Mouse (Mus musculus) kidney, adult 9 months (tissue): ENCODE measurements around the gene D430019H16Rik.

Source experiments
- DNase-seq: peaks from one replicate; pipeline ENCODE4 v3.0.0; 2022

Gene D430019H16Rik

DNA sequence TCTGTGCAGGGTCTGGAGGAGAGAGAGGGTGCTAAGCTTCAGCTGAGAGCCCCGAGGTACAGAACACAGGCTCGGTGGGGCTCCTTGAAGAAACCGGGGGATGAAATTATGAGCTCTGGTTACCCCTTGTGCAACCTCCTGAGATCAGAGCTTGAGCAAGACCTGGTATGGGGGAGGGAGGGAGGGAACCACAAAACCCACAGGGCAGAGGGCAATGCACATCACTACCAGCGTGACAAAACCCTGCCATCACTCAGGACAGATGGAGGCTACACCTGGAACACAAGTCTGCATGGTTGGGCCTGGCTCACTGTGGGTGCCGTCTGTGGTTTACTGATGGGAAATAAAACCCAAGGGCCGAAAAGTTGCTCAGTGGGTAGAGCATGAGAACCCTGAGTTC, 37.1 kb downstream of the D430019H16Rik start:
- no peak for DNase-seq

- DNase-seq, result no peak
Measured at GRCm38 (mm10) chr12:105494796-105495195, 41.1 kb downstream of the D430019H16Rik start.

DNA sequence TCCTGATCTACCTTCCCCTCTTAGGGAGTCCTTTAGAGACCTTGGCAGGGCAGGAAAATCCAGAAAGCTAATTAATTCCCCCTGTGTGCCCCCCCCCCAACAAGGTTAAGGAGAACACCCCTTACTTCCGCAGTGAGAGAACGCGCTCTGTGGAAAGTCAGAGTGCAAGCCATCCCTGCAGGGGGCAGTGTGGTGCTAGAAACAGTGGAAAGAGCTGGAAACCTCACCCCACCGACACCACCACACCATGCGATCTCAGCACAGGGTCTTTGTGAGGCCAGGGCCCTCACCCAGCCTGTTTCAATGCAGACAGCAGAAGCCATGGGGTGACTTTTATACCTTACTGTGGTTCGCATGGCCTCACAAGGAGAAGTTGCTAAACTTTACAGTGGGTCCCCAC, 44.2 kb downstream of the D430019H16Rik start:
- peak; percentile 86 for DNase-seq

DNA sequence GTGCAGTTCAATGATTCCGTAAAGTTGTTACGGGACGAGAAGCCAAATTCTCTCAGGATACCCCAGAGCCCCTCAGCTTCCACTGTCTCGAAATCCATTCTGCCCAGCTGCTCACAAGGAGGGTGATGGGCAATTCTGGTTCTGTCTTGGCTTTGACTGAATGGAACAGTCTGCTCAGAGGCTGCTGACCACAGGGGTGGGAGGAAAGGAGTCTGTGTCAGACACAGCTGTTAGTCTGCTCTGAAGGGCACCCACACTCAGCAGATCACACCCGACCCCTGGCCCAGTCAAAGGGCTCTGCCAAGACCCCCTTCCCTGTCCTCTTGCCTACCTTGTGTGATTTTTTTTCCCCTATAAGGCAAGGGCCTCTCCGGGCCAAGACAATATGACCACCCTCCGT, 44.8 kb downstream of the D430019H16Rik start:
- DNase-seq, result no peak

- no peak for DNase-seq
Measured at GRCm38 (mm10) chr12:105498842-105499241, 45.2 kb downstream of the D430019H16Rik start.

GRCm38 (mm10) chr12:105500940-105501339, 47.3 kb downstream of the D430019H16Rik start:
- DNase-seq, result peak; percentile 73

DNA sequence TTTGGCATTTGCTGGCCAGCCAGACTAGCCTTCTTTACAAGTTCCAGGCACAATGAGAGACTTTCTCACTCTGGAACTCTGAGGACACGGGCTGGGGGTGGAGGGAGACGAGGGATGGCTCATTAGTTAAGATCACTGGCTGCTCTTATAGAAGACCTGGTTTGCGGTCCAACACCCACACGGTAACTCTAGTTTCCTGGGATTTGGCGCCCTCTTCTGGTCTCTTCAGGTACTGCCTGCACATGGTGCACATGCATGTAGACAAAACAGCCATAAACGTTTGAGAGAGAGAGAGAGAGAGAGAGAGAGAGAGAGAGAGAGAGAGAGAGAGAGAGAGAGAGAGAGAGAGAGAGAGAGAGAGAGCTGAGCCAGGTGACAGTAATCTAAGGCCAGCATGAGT, 51.1 kb downstream of the D430019H16Rik start:
- no peak for DNase-seq

DNA sequence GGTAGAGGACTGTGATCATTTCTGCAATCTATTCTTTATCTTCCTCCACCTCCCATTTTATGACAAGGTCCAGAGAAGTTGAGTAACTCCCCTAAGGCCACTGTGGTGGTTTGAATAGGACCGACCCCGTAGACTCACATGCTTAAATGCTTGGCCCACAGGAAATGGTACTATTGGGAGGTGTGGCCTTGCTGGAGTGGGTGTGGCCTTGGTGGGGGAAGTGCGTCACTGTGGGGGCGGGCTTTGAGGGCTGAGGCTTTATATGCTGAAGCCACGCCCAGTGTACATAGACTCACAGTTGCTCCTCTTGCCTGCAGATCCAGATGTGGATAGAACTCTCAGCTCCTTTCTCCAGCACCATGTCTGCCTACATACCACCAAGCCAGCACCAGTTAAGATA, 57.5 kb downstream of the D430019H16Rik start:
- DNase-seq, result no peak

DNA sequence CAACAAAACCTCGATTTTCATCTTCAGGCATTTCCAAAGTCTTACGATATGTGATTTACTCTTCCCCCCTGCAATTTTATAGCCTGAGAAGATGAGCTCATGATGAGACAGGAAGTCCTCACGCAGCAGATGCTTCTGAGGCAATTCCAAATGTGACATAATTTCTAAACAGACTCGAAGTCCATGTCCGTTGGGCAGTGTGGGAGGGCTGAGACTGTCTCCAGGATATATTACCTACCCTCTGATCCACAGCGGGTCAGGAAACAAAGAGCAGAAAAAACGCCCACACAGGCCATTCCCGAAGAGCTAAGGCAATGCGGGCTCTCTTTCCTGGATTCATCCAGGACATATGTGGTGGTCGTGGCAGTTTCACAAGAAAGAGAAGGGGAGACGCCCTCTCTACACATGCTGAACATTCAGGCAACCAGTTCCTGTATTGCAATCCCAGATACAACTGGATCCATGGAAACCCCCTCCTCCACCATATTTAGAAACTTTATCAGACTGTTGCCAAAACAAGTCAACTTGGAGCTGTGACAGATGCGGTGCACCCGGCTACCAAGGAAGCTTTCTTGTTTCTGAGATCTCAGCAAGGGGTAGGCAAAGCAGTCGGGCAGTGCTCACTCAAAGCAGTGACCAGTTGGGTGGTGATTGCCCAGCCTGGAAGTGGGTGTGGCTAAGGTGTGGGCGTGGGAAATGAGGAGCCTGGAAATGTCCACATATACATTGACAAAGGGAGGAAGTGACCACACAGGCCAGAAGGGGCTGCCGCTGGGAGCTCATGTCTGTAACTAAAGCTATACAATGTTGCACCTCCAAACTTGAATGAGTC, 58.2 kb downstream of the D430019H16Rik start:
- no peak for DNase-seq

DNA sequence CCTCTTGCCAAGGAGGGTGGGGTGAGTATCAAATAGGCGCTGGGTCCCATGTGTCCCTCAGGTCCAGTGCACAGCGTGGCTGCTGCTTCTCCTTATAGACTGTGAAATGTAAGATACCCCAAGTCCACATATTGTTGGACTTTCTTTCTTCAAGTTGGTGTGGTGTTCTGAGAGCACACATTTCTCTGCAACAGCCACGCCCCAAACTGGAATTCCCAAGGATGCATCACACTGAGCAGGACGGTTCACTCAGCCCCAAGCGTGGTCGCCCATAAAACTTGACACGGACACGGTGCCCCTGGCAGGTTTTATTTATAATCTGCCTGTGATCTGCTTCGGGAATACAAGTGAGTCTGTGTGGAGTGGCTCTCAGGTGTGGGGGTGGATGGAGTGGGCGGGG, 60.5 kb downstream of the D430019H16Rik start:
- DNase-seq, result no peak

- peak; percentile 51 for DNase-seq
Measured at GRCm38 (mm10) chr12:105517026-105517675, 63.5 kb downstream of the D430019H16Rik start.

- no peak for DNase-seq
Measured at GRCm38 (mm10) chr12:105519851-105520250, 66.2 kb downstream of the D430019H16Rik start.

- no peak for DNase-seq
Measured at GRCm38 (mm10) chr12:105521170-105521762, 67.6 kb downstream of the D430019H16Rik start.

GRCm38 (mm10) chr12:105523737-105524136, 70.1 kb downstream of the D430019H16Rik start:
- DNase-seq, result peak; percentile 27

- no peak for DNase-seq
Measured at GRCm38 (mm10) chr12:105526186-105526585, 72.5 kb downstream of the D430019H16Rik start.

DNA sequence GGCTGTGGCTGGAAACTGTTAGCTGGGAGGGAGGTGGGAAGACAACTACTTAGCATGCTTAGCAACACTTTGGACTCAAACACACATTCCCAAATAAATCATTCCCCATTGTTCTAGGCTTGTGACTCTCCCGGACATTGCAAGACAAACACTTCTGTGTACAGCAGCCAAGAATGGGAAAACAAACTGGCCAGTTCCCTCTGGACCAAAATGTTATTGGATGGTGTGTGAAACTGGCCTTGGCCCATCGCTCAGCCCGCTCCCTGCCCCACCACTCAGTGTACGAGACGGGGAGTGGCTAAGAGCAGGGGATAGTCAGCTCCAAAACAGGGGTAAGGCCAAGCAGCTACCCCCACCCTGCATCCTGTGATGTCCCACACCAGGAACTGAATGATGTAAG, 73.2 kb downstream of the D430019H16Rik start:
- peak; percentile 70 for DNase-seq

- DNase-seq, result peak; percentile 46
Measured at GRCm38 (mm10) chr12:105529545-105529944, 75.9 kb downstream of the D430019H16Rik start.

GRCm38 (mm10) chr12:105531724-105532371, 78.2 kb downstream of the D430019H16Rik start:
- DNase-seq, result no peak

DNA sequence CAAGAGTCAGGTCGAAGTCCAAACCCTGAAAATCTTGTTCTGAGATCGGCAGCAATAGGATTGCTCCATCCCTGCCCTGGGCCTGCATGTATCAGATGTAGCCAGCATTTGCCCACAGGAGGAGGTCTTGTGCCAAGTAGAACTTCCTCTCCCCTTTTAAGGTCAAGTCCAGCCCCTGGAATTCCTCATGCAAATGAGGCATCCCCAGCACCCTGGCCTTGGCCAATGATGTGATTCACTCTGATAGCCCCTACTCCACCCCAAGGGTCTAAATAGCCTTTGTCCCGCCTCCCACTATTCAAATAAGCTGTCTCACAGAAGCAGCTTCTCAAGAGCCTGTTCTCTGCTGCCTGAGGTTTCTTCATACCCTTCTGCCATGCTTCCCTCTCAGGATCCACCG, 81.2 kb downstream of the D430019H16Rik start:
- no peak for DNase-seq

- DNase-seq, result no peak
Measured at GRCm38 (mm10) chr12:105535968-105536760, 82.5 kb downstream of the D430019H16Rik start.

DNA sequence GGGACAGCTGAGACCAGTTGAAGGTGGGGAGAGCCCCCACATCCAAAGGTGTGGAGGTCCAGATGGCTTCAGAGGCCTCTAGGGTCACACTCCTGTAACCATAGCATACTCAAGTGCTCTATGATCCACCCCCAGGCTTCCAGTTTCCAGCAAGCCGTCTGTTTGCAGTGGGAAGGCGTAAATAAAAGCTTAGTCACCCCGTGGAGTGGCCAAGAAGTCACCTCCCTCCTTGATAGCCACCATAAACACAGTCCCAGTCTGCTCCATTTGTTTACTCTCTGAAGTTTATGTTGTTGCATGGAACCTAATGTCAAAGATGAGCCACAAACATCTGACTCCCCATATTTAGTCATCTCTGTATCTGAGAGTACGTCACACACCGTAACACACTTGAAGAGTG, 83.5 kb downstream of the D430019H16Rik start:
- DNase-seq, result no peak

GRCm38 (mm10) chr12:105539649-105540048, 86.0 kb downstream of the D430019H16Rik start:
- DNase-seq, result no peak
